Mouse (Mus musculus): ENCODE measurements around the gene Cdkl1.

The Cdkl1 gene

DNA sequence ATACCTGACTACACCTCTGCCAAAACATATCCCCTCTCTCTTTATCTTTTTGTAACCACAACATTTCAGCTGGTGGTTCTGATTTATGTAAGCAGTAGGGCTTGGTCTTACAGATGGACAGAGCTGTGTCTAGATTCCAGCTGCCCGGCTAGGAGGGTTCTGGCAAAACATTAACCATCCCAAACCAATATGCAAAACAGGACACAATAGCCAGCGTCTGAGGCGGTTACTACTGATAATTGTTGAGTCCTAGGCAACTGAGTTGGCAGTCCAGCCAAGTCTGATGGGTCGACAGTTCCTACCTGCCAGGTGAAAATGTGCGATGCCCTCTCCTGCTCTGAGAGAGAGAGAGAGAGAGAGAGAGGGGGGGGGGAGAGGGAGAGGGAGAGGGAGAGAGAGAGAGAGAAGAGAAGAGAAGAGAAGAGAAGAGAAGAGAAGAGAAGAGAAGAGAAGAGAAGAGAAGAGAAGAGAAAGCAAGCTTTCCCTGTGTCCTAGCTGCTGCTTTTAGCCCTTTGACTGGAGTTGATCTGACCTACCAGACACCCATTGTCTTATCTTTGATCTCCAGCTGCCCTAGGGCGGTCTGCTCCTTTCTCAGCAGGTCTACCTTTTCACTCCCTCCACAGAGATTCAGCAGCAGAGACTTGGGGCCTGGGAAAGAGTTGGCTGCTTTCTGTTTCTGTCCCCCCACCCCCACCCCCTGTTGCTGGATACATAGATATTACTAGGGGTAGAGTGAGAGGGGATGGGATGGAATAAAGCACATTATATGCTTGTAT is 7.6 kb downstream of the Cdkl1 start:
- no peak for DNase-seq (ENCODE audit: inconsistent ontology term)

DNA sequence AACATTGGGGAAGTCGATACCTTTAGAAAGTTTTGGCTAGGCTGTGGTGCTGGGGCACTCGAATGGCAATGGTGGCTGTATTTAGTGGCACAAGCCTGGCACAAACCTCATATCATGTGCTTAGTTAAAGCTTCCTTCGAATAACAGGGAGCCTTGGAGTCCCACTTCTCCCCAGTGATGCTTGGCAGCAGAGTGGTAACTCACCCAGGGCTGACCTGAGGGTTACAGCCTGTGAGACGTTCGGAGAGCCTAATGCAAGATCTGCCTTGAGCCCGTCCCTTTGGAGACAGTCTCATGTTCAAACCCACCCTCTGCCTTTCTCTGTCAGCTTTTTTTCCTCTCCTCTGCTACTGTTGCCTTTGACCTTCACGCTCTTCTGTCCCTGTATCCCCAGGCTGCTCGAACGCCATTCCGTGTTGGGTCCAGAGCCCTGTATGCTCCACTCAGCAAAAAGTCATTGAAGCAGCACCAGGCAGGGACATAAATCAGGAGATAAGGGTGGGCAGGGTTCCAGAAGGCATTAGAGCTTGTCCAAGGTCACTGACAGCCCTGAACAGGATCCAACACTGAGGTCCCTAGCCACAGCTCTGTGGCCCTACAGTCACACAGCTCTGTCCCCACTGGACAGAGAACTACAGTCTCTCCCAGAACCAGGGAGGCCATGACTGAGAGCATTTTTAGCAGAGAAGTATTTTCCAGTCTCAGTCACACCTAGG is 9.0 kb downstream of the Cdkl1 start:
- no peak for DNase-seq (ENCODE audit: inconsistent ontology term)

DNA sequence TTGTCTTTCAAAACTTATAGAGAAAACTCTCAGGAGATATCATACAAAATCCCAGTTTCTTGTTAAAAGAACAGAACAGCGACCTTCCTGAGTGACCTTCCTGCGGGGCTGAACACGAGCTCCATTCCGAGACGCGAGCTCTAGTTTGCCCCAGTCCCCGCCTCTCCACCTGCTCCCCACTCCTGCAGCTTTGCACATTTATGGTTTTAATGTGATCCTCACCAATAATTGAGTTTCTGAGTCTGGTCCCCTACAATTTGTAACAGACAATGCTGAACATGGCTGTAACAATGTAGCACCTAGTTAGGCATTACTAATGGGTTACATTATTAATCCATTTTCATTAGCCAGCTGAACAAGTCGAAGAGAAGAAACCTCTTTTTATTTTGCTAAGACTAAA is 9.6 kb downstream of the Cdkl1 start:
- DNase-seq (ENCODE audit: inconsistent ontology term): no peak

DNA sequence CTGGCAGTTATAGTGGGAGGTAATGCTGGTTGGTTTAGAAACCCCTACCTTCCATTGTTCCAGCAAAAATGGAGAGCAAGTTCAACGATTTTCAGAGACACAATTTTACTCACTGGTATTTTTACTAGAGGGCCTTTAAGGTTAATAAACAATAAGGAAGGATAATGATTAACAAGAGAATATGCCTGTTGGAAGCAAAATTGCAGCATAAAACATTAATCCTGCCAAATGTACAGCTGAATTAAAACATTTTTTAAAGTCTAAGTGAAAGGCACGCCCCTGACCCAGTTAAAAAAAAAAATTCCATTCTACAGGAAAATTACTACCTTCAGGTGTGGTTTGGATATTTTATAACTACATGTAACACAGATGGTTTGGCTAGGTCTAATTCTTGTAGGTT is 13.1 kb downstream of the Cdkl1 start:
- no peak for DNase-seq (ENCODE audit: inconsistent ontology term)

DNA sequence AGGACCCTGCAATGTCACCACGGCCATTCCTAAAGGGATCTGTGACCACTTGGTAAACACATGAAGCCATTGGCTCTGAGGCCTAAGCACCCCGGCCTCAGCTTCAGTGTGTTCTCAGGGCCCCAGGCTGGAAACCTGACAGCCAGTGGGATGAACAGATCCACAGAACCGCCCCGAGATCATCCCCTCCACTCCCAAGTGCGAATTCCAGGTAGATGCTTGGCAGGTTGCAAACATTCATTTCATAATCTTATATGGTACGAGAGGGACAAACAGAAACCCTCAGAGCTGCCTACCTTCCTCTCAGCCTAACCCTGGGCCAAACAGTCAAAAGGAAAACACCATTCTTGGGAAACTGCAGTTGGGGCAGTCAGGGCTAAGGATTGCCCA is 13.7 kb downstream of the Cdkl1 start:
- no peak for DNase-seq (ENCODE audit: inconsistent ontology term)

DNA sequence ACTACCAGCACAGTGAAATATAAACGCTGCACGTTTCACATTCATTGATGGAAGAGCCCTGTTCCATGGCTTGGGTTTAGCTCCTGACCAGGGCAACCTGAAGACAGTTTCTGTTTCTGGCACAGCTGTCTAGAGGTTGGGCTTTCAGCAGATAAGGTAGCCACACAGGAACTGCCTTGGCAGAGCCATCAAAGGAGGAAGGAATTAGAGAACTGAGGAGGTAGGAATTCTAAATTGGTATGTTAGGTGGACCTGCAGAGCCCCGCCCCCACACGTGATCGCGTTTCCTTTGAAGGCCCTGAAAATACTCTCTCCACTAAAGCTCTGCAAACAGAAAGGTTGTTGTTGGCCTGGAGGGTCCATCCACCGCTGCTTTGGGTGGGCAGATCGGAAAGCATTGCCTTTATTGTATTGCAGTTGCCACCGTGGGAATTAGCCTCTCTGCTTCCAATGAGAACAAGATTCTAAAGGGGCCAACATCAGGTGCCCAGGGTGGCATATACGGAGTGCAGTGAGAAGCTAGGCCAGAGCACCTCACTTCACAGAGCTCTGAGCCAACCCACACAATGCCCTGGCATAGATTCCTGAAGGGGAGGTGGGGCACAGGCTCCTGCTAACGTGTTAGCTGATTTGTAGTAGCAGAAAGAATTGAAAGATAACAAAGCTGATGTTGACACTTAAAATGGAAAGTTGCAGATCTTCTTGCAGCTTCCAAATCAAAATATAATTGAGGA is 14.3 kb downstream of the Cdkl1 start:
- no peak for DNase-seq (ENCODE audit: inconsistent ontology term)

DNA sequence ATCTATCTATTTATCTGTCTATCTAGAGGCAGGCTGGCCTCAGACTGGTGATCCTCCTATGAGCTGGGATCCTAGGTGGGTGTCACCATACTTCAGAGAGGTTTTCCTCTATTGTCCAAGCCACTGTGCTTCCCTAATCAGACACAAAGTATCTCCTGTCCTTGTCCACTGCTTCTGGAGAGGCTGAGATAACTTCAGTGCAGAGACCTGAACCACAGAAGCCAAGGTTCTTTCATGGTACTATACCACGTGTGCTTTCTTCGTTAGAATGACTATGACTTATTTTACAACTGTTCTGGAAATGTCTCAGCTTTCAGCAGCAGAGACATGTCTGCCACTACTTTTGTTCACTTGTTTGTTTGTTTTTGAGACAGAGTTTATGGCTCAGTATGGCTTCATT is 22.2 kb downstream of the Cdkl1 start:
- no peak for DNase-seq (ENCODE audit: inconsistent ontology term)

DNA sequence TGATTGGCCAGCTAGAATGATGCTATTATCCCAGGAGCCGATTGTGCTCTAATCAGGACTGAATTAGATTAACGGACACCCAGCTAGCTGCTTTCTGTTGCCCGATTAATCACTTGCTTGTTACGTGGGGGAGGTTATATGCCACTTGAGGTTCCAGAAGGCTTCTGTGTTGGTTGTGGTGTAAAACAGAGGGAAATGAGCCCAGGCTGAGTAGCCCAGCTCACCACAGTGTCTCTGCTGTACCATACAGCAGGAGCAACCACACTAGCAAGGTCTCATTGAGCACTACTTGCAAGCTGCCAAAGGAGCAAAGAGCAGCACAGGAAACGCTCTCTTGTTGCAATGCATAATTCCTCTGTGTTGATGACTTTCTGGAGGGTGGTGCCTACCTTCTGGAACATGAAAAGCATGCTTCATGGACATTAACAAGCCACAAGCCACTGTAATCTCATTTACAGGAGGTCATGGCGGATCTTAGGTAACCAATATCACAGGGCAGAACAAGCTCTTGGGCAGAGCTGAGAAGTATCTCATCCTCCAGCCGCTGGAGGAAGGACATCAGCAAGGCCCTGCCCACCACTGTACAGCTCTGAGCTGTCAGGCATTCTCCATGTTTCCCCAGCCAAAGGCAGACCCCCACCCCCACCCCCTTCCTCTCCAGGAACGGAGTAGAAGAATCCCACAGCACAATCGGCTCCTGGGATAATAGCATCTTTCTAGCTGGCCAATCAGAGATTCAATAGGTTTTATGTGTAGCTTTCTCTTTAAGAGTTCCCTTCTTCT is 23.4 kb downstream of the Cdkl1 start:
- no peak for DNase-seq (ENCODE audit: inconsistent ontology term)

DNA sequence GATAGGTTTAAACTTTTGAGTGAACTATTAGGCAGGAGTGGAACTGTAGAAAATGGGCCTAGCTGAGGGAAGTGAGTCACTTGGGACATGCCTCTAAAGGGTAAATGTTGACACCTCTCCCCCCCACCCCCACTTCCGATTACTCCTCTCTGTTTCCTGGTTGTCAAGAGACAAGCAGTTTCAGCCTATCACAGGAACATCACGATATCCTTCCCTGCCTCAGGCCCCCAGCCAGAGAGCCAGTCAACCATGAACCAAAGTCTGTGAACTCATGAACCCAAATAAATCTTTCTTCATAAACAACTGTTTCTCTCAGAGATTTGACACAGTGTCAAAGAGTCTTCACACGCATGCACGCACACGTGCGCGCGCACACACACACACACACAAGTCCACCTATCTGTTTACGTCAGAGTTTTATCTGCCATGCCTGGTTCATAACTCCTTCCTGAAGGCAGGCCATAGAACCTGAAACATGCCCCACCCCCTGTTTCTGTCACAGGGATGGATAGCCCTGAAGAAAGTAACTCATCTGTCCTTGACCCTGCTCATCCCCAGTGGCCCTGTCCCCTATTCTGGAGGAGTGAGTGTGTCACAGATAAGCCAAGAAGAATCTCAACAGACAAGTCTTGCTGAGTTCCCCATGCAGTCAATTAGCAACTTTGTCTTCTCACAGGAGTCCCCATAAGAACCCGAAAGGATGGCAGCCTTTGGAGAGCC is 24.7 kb downstream of the Cdkl1 start:
- DNase-seq (ENCODE audit: inconsistent ontology term): peak; percentile 40

DNA sequence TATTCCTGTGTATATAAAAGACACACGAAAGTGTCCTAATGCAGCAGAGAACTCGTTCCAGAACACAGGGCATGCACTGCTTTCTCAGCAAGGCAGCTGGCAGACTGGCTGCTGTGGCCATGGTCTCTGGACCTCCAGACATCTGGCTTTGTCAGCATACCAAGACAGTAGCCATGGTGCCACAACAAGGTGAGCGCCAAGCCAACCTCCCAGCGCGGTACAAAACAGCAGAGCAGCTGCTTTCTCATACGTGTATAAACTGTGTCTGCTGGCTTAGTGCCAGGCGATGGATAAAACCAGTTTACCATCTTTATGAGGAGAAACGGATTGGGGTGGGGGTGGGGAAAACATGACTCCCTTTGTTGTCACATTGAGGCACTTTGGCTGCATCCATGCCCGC is 25.5 kb downstream of the Cdkl1 start:
- no peak for DNase-seq (ENCODE audit: inconsistent ontology term)

DNA sequence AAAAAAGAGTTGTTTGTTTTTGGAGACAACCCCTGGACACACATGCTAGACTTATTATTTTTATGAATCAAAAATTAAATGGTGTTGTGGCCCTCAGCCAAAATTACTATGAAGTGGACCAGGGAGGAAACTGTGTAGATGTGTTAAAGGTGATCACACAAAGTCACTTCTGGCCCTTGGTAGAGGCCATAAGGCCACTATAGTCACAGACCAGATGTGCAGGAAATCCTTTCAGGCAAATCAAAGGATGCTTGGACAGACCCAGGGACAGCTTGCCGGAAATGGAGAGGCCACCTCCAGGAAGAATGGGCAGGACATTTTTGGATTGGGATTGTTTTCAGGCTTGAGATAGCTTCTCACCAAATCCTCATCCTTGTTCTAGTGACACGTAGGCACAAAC is 29.5 kb downstream of the Cdkl1 start:
- no peak for DNase-seq (ENCODE audit: inconsistent ontology term)

DNA sequence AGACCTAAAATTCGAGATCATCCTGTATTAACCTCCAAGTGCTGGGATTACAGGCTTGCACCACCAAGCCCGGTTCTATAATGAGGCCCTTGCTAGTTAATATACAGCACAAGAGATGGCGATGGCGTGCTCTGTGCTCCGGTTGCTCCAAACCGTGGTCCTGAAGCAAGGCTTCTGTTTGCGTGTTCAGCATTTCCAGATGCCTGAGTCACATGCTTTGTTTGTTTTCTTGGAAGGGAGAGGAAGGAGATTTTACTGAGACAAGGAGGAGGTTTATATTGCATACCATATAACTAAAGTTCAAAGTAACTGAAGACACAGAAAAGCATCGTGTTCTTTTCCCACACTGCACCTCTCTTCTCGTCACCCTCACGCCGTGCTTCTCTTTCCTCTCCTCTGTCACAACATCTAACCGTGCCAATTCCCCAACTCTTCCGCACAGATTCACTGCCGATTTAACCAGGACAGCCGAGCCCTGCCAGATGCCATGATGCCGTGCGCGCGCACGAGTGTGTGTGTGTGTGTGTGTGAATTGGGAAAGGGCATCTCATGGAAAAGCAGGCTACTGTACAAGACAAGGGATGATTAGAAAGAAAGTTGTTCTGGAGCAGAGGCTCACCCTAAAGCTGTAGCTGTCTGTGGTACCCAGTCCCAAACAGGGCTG is 30.2 kb downstream of the Cdkl1 start:
- no peak for DNase-seq (ENCODE audit: inconsistent ontology term)

DNA sequence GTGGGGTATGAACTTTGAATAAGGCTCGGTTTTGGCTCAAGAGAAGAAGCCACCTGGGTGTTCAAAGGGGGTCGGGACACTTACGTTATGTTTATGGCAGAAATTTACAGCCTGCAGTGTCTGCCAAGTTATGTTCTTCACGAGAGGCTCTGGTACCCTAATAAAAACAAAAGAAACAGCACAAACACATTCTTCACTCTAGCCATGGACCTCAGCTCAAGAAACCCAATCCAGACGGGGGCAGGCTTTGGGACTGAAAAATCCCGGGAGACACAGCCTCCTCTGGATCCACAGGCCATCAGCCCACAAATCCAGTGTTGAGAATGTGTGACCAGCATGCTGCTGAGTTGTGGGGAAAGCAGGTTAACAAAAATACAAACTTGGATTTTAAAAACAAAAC is 31.1 kb downstream of the Cdkl1 start:
- no peak for DNase-seq (ENCODE audit: inconsistent ontology term)

DNA sequence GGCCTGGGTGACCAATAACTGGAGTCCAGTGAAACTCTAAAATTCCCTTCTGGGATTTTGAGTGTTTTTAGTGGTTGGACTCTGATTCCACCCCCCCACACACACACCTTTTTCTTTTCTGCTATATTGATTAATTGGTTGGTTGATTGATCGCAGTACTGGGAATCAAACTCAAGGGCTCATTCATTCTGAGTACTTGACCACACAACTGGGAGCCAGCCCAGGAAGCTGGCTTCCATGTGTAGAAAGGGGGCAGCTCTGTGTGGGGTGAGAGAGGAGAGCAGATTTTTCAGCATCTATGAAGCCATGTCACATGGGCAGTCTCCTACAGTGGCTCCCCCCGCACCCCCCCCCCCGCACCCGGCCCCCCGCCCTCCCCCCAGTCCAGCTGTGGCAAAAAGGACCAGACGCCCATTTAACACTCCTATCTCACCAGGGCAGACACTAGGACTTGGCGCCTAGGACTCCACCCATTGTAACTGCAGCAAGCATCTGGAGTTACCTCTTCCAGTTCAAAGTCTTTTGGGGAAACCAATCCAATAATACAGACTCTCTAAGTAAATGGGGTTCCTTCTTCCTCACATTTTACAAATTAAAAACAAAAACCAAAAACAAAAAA is 31.7 kb downstream of the Cdkl1 start:
- DNase-seq (ENCODE audit: inconsistent ontology term): no peak

DNA sequence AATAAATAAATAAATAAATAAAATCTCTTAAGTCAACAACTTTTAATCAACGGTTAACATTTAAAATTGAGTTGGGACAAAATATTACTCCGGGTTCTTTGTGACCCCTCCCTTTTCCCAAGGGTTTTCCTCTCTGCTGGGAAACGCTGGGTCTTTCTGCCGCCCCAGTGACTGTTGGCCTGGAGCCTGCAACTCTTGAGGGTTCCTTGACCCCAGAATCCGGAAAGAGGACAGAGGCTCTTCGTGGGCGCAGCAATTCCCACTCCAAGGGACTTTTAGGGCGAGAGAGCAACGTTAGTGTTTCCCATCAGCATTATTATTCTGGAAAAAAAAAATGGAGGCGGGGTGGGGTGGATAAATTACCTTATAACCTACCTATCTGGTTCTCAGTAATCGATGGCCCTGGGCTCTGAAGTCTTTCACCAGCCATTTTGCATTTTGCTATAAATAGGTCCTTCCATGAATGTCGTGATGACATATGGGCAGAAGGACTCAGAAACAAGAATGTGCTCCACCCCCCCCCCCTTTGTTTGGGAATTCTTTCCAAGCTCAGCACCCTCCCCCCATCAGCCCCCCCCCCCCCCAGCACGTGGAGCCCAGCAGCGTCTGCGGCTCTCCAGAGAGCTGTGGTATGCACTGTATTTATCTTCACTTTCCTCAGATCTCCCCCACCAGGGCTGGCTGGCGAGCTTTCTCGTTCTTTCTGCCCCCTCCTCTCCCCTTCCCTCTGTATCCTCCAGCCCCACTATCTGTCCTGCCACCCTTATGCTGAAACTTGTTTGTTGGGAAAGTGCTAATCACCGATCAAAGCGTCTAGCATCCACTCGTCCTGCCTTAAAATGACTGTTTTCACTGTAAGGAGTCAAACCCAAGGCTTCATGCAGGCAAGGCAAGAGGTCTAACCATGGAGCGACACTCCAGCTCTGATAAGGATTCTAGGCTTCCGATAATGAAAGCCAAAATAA is 32.6 kb downstream of the Cdkl1 start:
- DNase-seq (ENCODE audit: inconsistent ontology term): peak; percentile 83

DNA sequence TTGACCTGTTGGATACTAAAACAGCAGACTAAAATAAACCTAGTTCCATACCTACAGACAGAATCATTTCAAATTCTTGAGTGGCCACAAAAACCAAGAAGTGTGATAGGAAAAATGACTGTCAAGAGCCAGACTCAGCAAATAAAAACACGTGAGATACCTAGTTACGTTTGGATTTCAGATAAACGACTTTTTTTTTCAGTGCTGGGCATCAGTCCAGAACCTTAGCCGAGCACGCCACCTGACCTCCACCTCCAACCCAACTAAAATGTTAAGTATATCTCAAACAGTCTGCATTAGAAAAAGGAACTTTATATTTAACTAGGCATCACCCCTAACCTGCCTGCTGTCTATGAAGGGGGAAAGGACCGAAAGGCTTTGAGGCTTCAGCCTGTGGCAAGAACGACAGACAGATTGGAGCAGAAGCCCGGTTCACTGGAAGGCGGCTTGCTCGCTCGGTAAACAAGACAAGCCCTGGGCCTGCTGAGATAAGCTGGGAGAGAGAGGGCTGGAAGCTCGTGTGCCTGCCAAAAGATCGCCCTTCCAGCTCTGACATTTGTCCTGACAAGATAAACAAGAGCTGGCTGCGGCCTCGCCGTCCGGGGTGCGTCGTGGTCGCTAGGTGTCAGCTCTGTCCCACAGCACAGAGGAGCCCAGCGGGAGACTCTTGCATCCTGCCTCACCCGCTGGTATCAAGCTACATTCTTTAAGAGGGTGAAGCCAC is 33.5 kb downstream of the Cdkl1 start:
- peak; percentile 86 for DNase-seq (ENCODE audit: inconsistent ontology term)

DNA sequence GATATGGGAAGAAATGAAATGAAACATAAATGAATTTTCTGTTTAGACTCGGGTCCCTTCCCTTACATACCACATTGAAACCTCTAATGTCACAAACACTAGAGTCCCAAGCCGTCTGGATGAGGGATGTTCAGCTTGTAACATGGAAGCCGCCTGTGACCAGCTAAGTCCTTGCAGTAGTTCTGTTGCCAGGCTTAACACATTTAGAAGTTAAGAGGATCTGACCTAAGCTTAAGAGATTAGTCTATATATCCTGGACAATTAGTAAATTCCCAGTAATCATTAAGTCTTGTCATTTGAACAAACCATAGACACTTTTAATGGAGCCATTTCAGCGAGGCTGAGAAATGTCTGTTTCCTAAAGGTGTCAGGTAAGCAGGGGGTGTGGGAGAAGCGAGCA is 35.1 kb downstream of the Cdkl1 start:
- DNase-seq (ENCODE audit: inconsistent ontology term): no peak

DNA sequence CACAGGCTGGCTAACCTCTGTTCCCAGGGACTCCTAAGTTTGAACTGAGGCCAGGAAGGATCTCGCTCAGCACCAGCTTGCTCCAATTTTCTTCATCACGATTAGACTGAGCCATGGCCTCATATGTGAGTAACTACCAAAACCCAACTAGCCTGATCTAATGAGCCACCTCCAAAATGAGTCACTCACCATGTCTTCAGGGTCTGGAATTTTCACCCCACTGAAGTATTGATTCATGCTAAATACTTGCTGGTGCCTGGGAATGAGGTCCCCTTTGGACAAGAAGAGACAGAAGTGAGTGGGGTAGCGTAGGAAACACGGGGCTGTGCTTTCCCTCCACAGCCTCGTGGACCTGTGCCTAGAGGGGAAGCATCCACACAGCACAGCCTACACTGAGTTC is 37.1 kb downstream of the Cdkl1 start:
- peak; percentile 70 for DNase-seq (ENCODE audit: inconsistent ontology term)
